Mouse (Mus musculus) liver, embryonic 14.5 days (tissue): ENCODE measurements at regions not wholly inside any gene's neighbourhood (a gene's known extent, or its start where the extent isn't known, plus 50 kb on each side); places are given as distances from the start of the nearest gene placed in this dataset.

Source experiments
- CTCF ChIP-seq: IDR thresholded peaks from 2 replicates; pipeline ENCODE4 v1.5.1; 2016; ENCODE audit warnings: antibody characterized with exemption, low read depth, control low read depth
- EP300 ChIP-seq: IDR thresholded peaks from 2 replicates; pipeline ENCODE4 v1.6.1; 2016; ENCODE audit warnings: antibody characterized with exemption, low read depth

GRCm38 (mm10) chr13:118208146-118208545 is 178.3 kb upstream of the B430218F22Rik start:
- no peak for TF ChIP-seq CTCF
- no peak for TF ChIP-seq EP300
